Mouse (Mus musculus) embryonic facial prominence, embryonic 10.5 days (tissue): ENCODE data around the gene Tmem265. TPM values are rescaled to one million over a fixed set of nuclear protein-coding genes. Genes with fewer than 3 reads are reported as not detected.
A peak's percentile ranks its signal among the peaks of the same experiment; 100 is the strongest.

Source experiments
- DNase-seq: peaks from one replicate; pipeline ENCODE4 v3.0.0-alpha.2; 2017; ENCODE audit warnings: low spot score
- H3K27ac ChIP-seq: fragments of 300-500 bp; sonication (generic); replicated peaks from 2 replicates; pipeline ENCODE4 v1.5.1; 2016; ENCODE audit warnings: mild to moderate bottlenecking
- H3K27me3 ChIP-seq: fragments of 300-500 bp; sonication (generic); replicated peaks from 2 replicates; pipeline ENCODE4 v1.6.1; 2016; ENCODE audit warnings: low read depth, mild to moderate bottlenecking; ENCODE audit not compliant: poor library complexity, severe bottlenecking
- H3K36me3 ChIP-seq: fragments of 300-500 bp; sonication (generic); replicated peaks from 2 replicates; pipeline ENCODE4 v1.6.1; 2016; ENCODE audit warnings: mild to moderate bottlenecking, moderate library complexity
- H3K4me1 ChIP-seq: fragments of 300-500 bp; sonication (generic); 2 replicates; pipeline ENCODE4 v1.6.1; 2016
- H3K4me3 ChIP-seq: fragments of 300-500 bp; sonication (generic); 2 replicates; pipeline ENCODE4 v1.5.1; 2016; ENCODE audit warnings: mild to moderate bottlenecking, moderate library complexity
- H3K9me3 ChIP-seq: fragments of 300-500 bp; sonication (generic); 2 replicates; pipeline ENCODE4 v1.6.1; 2016; ENCODE audit warnings: mild to moderate bottlenecking
- WGBS: fragments of 180-500 bp; shearing (Covaris S2); methylation state at CpG from one replicate; pipeline ENCODE4 v1.1.7; 2016; 5-methylcytosine and 5-hydroxymethylcytosine counted together
- polyA plus RNA-seq: library from polyadenylated mRNA; unstranded; fragments of >200 nt; fragmentation: Nextera tagmentation; extraction: Ambion mirVana; gene quantifications from 2 replicates; pipeline ENCODE4 v1.2.1, GENCODE M21; 2016

The Tmem265 gene
- polyA plus RNA-seq, 1 experiment from 2014 or later = 5.1 TPM

GRCm38 (mm10) chr7:127592575-127592974 is 31.4 kb downstream of the Tmem265 start:
- H3K9me3 ChIP-seq = no peaks in the 10 kb centered on the region
- peaks cover 82% of the 10 kb centered on the region for H3K36me3 ChIP-seq
- DNase-seq = no peak
- H3K4me1 ChIP-seq = peaks cover 11% of the 10 kb centered on the region
- 89% methylated on average over 14 of the region's 14 CpGs for WGBS
- no peak overlapping the region for H3K4me3 ChIP-seq
- H3K27me3 ChIP-seq = no peaks in the 10 kb centered on the region
- H3K27ac ChIP-seq = no peak overlapping the region

- DNase-seq = no peak
- WGBS = 93% methylated on average over 17 of the region's 17 CpGs
- Histone ChIP-seq H3K27ac (no peak overlapping the region), H3K4me3 (no peak overlapping the region), H3K27me3 (no peaks in the 10 kb centered on the region), H3K9me3 (no peaks in the 10 kb centered on the region), H3K36me3 (peaks cover 100% of the 10 kb centered on the region), H3K4me1 (no peaks in the 10 kb centered on the region)
Observed at GRCm38 (mm10) chr7:127596747-127597146, 35.6 kb downstream of the Tmem265 start.

- Histone ChIP-seq H3K27ac (no peak overlapping the region), H3K27me3 (no peaks in the 10 kb centered on the region), H3K4me1 (no peaks in the 10 kb centered on the region), H3K9me3 (no peaks in the 10 kb centered on the region), H3K36me3 (peaks cover 99% of the 10 kb centered on the region), H3K4me3 (no peak overlapping the region)
- DNase-seq = no peak
- 95% methylated on average over 7 of the region's 7 CpGs for WGBS
Observed at GRCm38 (mm10) chr7:127600612-127601011, 39.4 kb downstream of the Tmem265 start.

- no peak overlapping the region for H3K4me3 ChIP-seq
- H3K9me3 ChIP-seq = no peaks in the 10 kb centered on the region
- no peak for DNase-seq
- WGBS = 90% methylated on average over 4 of the region's 4 CpGs
- peaks cover 99% of the 10 kb centered on the region for H3K36me3 ChIP-seq
- H3K27me3 ChIP-seq = no peaks in the 10 kb centered on the region
- H3K4me1 ChIP-seq = no peaks in the 10 kb centered on the region
- no peak overlapping the region for H3K27ac ChIP-seq
Observed at GRCm38 (mm10) chr7:127601735-127602134, 40.5 kb downstream of the Tmem265 start.

- Histone ChIP-seq H3K27me3 (no peaks in the 10 kb centered on the region), H3K4me1 (no peaks in the 10 kb centered on the region), H3K9me3 (no peaks in the 10 kb centered on the region), H3K4me3 (no peak overlapping the region), H3K36me3 (peaks cover 99% of the 10 kb centered on the region), H3K27ac (no peak overlapping the region)
- no peak for DNase-seq
- WGBS = 88% methylated on average over 2 of the region's 2 CpGs
Observed at GRCm38 (mm10) chr7:127602903-127603302, 41.7 kb downstream of the Tmem265 start.

- Histone ChIP-seq H3K27me3 (no peaks in the 10 kb centered on the region), H3K36me3 (peaks cover 99% of the 10 kb centered on the region), H3K4me1 (no peaks in the 10 kb centered on the region), H3K27ac (no peak overlapping the region), H3K4me3 (no peak overlapping the region), H3K9me3 (no peaks in the 10 kb centered on the region)
- no peak for DNase-seq
- 90% methylated on average over 10 of the region's 10 CpGs for WGBS
Observed at GRCm38 (mm10) chr7:127604256-127604655, 43.1 kb downstream of the Tmem265 start.

GRCm38 (mm10) chr7:127607150-127607549 is 46.0 kb downstream of the Tmem265 start:
- 87% methylated on average over 6 of the region's 6 CpGs for WGBS
- Histone ChIP-seq H3K4me1 (no peaks in the 10 kb centered on the region), H3K27me3 (no peaks in the 10 kb centered on the region), H3K36me3 (peaks cover 99% of the 10 kb centered on the region), H3K4me3 (no peak overlapping the region), H3K9me3 (peaks cover 9% of the 10 kb centered on the region; the same call in 1 of the 2 replicates), H3K27ac (no peak overlapping the region)
- DNase-seq = no peak

- Histone ChIP-seq H3K27me3 (no peaks in the 10 kb centered on the region), H3K9me3 (peaks cover 15% of the 10 kb centered on the region; the same call in 1 of the 2 replicates), H3K4me1 (peaks cover 20% of the 10 kb centered on the region), H3K4me3 (no peak overlapping the region), H3K36me3 (peaks cover 77% of the 10 kb centered on the region), H3K27ac (no peak overlapping the region)
- DNase-seq = no peak
- 97% methylated on average over 29 of the region's 29 CpGs for WGBS
Observed at GRCm38 (mm10) chr7:127611011-127611410, 49.8 kb downstream of the Tmem265 start.

- no peak for DNase-seq
- Histone ChIP-seq H3K4me1 (peaks cover 24% of the 10 kb centered on the region), H3K36me3 (peaks cover 72% of the 10 kb centered on the region), H3K27me3 (no peaks in the 10 kb centered on the region), H3K27ac (no peak overlapping the region), H3K9me3 (peaks cover 15% of the 10 kb centered on the region; the same call in 1 of the 2 replicates), H3K4me3 (0 out of 2 replicates have a peak overlapping the region, but pooled peaks have one; percentile 1)
- WGBS = 96% methylated on average over 26 of the region's 26 CpGs
Observed at GRCm38 (mm10) chr7:127611561-127611960, 50.4 kb downstream of the Tmem265 start.

- no peak overlapping the region for H3K27ac ChIP-seq
- H3K36me3 ChIP-seq = peaks cover 52% of the 10 kb centered on the region
- 87% methylated on average over 8 of the region's 8 CpGs for WGBS
- peaks cover 15% of the 10 kb centered on the region; the same call in 1 of the 2 replicates for H3K9me3 ChIP-seq
- H3K4me3 ChIP-seq = peak overlapping the region; percentile 95
- DNase-seq = no peak
- peaks cover 25% of the 10 kb centered on the region for H3K4me1 ChIP-seq
- no peaks in the 10 kb centered on the region for H3K27me3 ChIP-seq
Observed at GRCm38 (mm10) chr7:127613501-127613900, 52.3 kb downstream of the Tmem265 start.

- H3K36me3 ChIP-seq = peaks cover 46% of the 10 kb centered on the region
- peak overlapping the region; percentile 98 for H3K27ac ChIP-seq
- no peak for DNase-seq
- peak overlapping the region; percentile 95 for H3K4me3 ChIP-seq
- peaks cover 25% of the 10 kb centered on the region for H3K4me1 ChIP-seq
- peaks cover 15% of the 10 kb centered on the region; the same call in 1 of the 2 replicates for H3K9me3 ChIP-seq
- 18% methylated on average over 8 of the region's 8 CpGs for WGBS
- H3K27me3 ChIP-seq = no peaks in the 10 kb centered on the region
Observed at GRCm38 (mm10) chr7:127614091-127614490, 52.9 kb downstream of the Tmem265 start.

GRCm38 (mm10) chr7:127614511-127614890 is 53.3 kb downstream of the Tmem265 start:
- Histone ChIP-seq H3K36me3 (peaks cover 42% of the 10 kb centered on the region), H3K4me1 (peaks cover 25% of the 10 kb centered on the region), H3K9me3 (peaks cover 15% of the 10 kb centered on the region; the same call in 1 of the 2 replicates), H3K4me3 (peak overlapping the region; percentile 95), H3K27me3 (no peaks in the 10 kb centered on the region), H3K27ac (peak overlapping the region; percentile 98)
- peak; percentile 78 for DNase-seq
- WGBS = under 1% methylated on average over 44 of the region's 44 CpGs

- H3K9me3 ChIP-seq = peaks cover 15% of the 10 kb centered on the region; the same call in 1 of the 2 replicates
- peak within 1 kb of the TSS; percentile 95 for H3K4me3 ChIP-seq
- H3K36me3 ChIP-seq = peaks cover 35% of the 10 kb centered on the region
- no peaks in the 10 kb centered on the region for H3K27me3 ChIP-seq
- H3K4me1 ChIP-seq = peaks cover 25% of the 10 kb centered on the region
- peak; percentile 89 for DNase-seq
- WGBS = under 1% methylated on average over 50 of the region's 50 CpGs
- H3K27ac ChIP-seq = peak within 1 kb of the TSS; percentile 98
Observed at GRCm38 (mm10) chr7:127614891-127615843, 54.0 kb downstream of the Tmem265 start, which contains the start of gene Zfp629. Gene Zfp629, minus strand, starts transcription at chr7:127615797.
